Mouse (Mus musculus): ENCODE results near the gene Eddm3b. TPM values are rescaled to one million over a fixed set of nuclear protein-coding genes. Genes with fewer than 3 reads are reported as not detected.
"Not testable (repeated sequence)": the region's sequence is repeated elsewhere in the genome, so short reads cannot be mapped to it uniquely, and the experiment has no call there.

The Eddm3b gene
- polyA plus RNA-seq, 1 experiment from 2014 or later, result 0.17 TPM

- H3K27me3 ChIP-seq (replicated peaks; ENCODE audit: low read depth, poor library complexity, severe bottlenecking), result not testable (repeated sequence)
- peak; percentile 41 for DNase-seq (ENCODE audit: low spot score)
- WGBS, result 40% methylated on average over 1 of the region's 1 CpGs
Measured at GRCm38 (mm10) chr14:51098300-51098699, 15.9 kb upstream of the Eddm3b start.

GRCm38 (mm10) chr14:51098921-51099320, 15.3 kb upstream of the Eddm3b start:
- Histone ChIP-seq H3K9me3 (no peaks in the 10 kb centered on the region), H3K36me3 (replicated peaks) (no peaks in the 10 kb centered on the region), H3K27me3 (replicated peaks; ENCODE audit: low read depth, poor library complexity, severe bottlenecking) (no peaks in the 10 kb centered on the region), H3K4me1 (no peaks in the 10 kb centered on the region), H3K4me3 (no peak overlapping the region), H3K27ac (replicated peaks) (no peak overlapping the region)
- WGBS, result 93% methylated on average over 11 of the region's 11 CpGs
- DNase-seq (ENCODE audit: low spot score), result no peak

More at GRCm38 (mm10) chr14:51098300-51098699, 15.9 kb upstream of the Eddm3b start:
- H3K36me3 ChIP-seq (replicated peaks); H3K9me3 ChIP-seq; H3K4me3 ChIP-seq; H3K27ac ChIP-seq (replicated peaks); H3K4me1 ChIP-seq: not testable (repeated sequence)

- H3K36me3 ChIP-seq (replicated peaks), result no peaks in the 10 kb centered on the region
- no peak overlapping the region for H3K4me3 ChIP-seq
- H3K9me3 ChIP-seq, result no peaks in the 10 kb centered on the region
- H3K4me1 ChIP-seq, result no peaks in the 10 kb centered on the region
- 80% methylated on average over 9 of the region's 9 CpGs for WGBS
- no peaks in the 10 kb centered on the region for H3K27me3 ChIP-seq (replicated peaks; ENCODE audit: low read depth, poor library complexity, severe bottlenecking)
- no peak for DNase-seq (ENCODE audit: low spot score)
- no peak overlapping the region for H3K27ac ChIP-seq (replicated peaks)
Measured at GRCm38 (mm10) chr14:51101284-51101683, 12.9 kb upstream of the Eddm3b start.

GRCm38 (mm10) chr14:51103217-51103616, 11.0 kb upstream of the Eddm3b start:
- no peak overlapping the region for H3K4me3 ChIP-seq
- no peaks in the 10 kb centered on the region for H3K36me3 ChIP-seq (replicated peaks)
- no peaks in the 10 kb centered on the region for H3K9me3 ChIP-seq
- DNase-seq (ENCODE audit: low spot score), result peak; percentile 69
- H3K4me1 ChIP-seq, result no peaks in the 10 kb centered on the region
- no peak overlapping the region for H3K27ac ChIP-seq (replicated peaks)
- WGBS, result 63% methylated on average over 3 of the region's 3 CpGs
- no peaks in the 10 kb centered on the region for H3K27me3 ChIP-seq (replicated peaks; ENCODE audit: low read depth, poor library complexity, severe bottlenecking)

- H3K4me3 ChIP-seq, result no peak overlapping the region
- H3K27ac ChIP-seq (replicated peaks), result no peak overlapping the region
- H3K4me1 ChIP-seq, result no peaks in the 10 kb centered on the region
- DNase-seq (ENCODE audit: low spot score), result no peak
- H3K36me3 ChIP-seq (replicated peaks), result no peaks in the 10 kb centered on the region
- no peaks in the 10 kb centered on the region for H3K27me3 ChIP-seq (replicated peaks; ENCODE audit: low read depth, poor library complexity, severe bottlenecking)
- 90% methylated on average over 2 of the region's 2 CpGs for WGBS
- no peaks in the 10 kb centered on the region for H3K9me3 ChIP-seq
Measured at GRCm38 (mm10) chr14:51104366-51104765, 9.9 kb upstream of the Eddm3b start.

GRCm38 (mm10) chr14:51106449-51106967, 7.7 kb upstream of the Eddm3b start:
- H3K4me1 ChIP-seq, result no peaks in the 10 kb centered on the region
- no peak overlapping the region for H3K4me3 ChIP-seq
- no peak for DNase-seq (ENCODE audit: low spot score)
- no peaks in the 10 kb centered on the region; the same call in 1 of the 2 replicates for H3K9me3 ChIP-seq
- H3K27ac ChIP-seq (replicated peaks), result no peak overlapping the region
- no peaks in the 10 kb centered on the region for H3K27me3 ChIP-seq (replicated peaks; ENCODE audit: low read depth, poor library complexity, severe bottlenecking)
- no peaks in the 10 kb centered on the region for H3K36me3 ChIP-seq (replicated peaks)

- no peaks in the 10 kb centered on the region for H3K27me3 ChIP-seq (replicated peaks; ENCODE audit: low read depth, poor library complexity, severe bottlenecking)
- H3K9me3 ChIP-seq, result no peaks in the 10 kb centered on the region; the same call in 1 of the 2 replicates
- DNase-seq (ENCODE audit: low spot score), result no peak
- H3K4me1 ChIP-seq, result peaks cover 9% of the 10 kb centered on the region; the same call in 1 of the 2 replicates
- H3K36me3 ChIP-seq (replicated peaks), result no peaks in the 10 kb centered on the region
- WGBS, result 64% methylated on average over 3 of the region's 3 CpGs
- H3K4me3 ChIP-seq, result no peak overlapping the region
- H3K27ac ChIP-seq (replicated peaks), result no peak overlapping the region
Measured at GRCm38 (mm10) chr14:51111966-51112365, 2.3 kb upstream of the Eddm3b start.

- Histone ChIP-seq H3K27ac (replicated peaks) (no peak overlapping the region), H3K27me3 (replicated peaks; ENCODE audit: low read depth, poor library complexity, severe bottlenecking) (no peaks in the 10 kb centered on the region), H3K4me3 (no peak overlapping the region), H3K36me3 (replicated peaks) (no peaks in the 10 kb centered on the region), H3K9me3 (no peaks in the 10 kb centered on the region; the same call in 1 of the 2 replicates), H3K4me1 (peaks cover 9% of the 10 kb centered on the region; the same call in 1 of the 2 replicates)
- 29% methylated on average over 9 of the region's 9 CpGs for WGBS
- DNase-seq (ENCODE audit: low spot score), result peak; percentile 25
Measured at GRCm38 (mm10) chr14:51113476-51113875, 750 bp upstream of the Eddm3b start.

GRCm38 (mm10) chr14:51125684-51126083, 11.5 kb downstream of the Eddm3b start:
- no peak overlapping the region for H3K27ac ChIP-seq (replicated peaks)
- WGBS, result 83% methylated on average over 6 of the region's 6 CpGs
- DNase-seq (ENCODE audit: low spot score), result no peak
- no peaks in the 10 kb centered on the region for H3K36me3 ChIP-seq (replicated peaks)
- no peaks in the 10 kb centered on the region for H3K27me3 ChIP-seq (replicated peaks; ENCODE audit: low read depth, poor library complexity, severe bottlenecking)
- 0 out of 2 replicates have a peak, but pooled peaks cover 4% of the 10 kb centered on the region for H3K4me1 ChIP-seq
- no peak overlapping the region for H3K4me3 ChIP-seq
- no peaks in the 10 kb centered on the region for H3K9me3 ChIP-seq

- Histone ChIP-seq H3K4me3 (no peak overlapping the region), H3K9me3 (no peaks in the 10 kb centered on the region), H3K27me3 (replicated peaks; ENCODE audit: low read depth, poor library complexity, severe bottlenecking) (no peaks in the 10 kb centered on the region), H3K36me3 (replicated peaks) (no peaks in the 10 kb centered on the region), H3K4me1 (0 out of 2 replicates have a peak, but pooled peaks cover 4% of the 10 kb centered on the region), H3K27ac (replicated peaks) (no peak overlapping the region)
- DNase-seq (ENCODE audit: low spot score), result no peak
- WGBS, result 63% methylated on average over 2 of the region's 2 CpGs
Measured at GRCm38 (mm10) chr14:51127648-51128258, 13.5 kb downstream of the Eddm3b start.

- WGBS, result 82% methylated on average over 9 of the region's 9 CpGs
Measured at GRCm38 (mm10) chr14:51128775-51129623, 14.8 kb downstream of the Eddm3b start.

GRCm38 (mm10) chr14:51129624-51129975, 15.4 kb downstream of the Eddm3b start:
- DNase-seq (ENCODE audit: low spot score), result no peak
- Histone ChIP-seq H3K27ac (replicated peaks) (no peak overlapping the region), H3K4me3 (no peak overlapping the region), H3K4me1 (0 out of 2 replicates have a peak, but pooled peaks cover 4% of the 10 kb centered on the region), H3K9me3 (no peaks in the 10 kb centered on the region), H3K27me3 (replicated peaks; ENCODE audit: low read depth, poor library complexity, severe bottlenecking) (no peaks in the 10 kb centered on the region), H3K36me3 (replicated peaks) (no peaks in the 10 kb centered on the region)
- WGBS, result 70% methylated on average over 4 of the region's 4 CpGs

More at GRCm38 (mm10) chr14:51128775-51129623, 14.8 kb downstream of the Eddm3b start:
- DNase-seq (ENCODE audit: low spot score), result no peak
- Histone ChIP-seq H3K27me3 (replicated peaks; ENCODE audit: low read depth, poor library complexity, severe bottlenecking) (no peaks in the 10 kb centered on the region), H3K4me1 (0 out of 2 replicates have a peak, but pooled peaks cover 4% of the 10 kb centered on the region), H3K27ac (replicated peaks) (no peak overlapping the region), H3K36me3 (replicated peaks) (no peaks in the 10 kb centered on the region), H3K4me3 (no peak overlapping the region), H3K9me3 (no peaks in the 10 kb centered on the region)

All from embryonic facial prominence, embryonic 10.5 days (tissue).